Mouse (Mus musculus) C3H10T1/2 (cell line): ENCODE data around the gene Kdm5d. TPM values are rescaled to one million over a fixed set of nuclear protein-coding genes. Genes with fewer than 3 reads are reported as not detected.

Source experiments
- polyA plus RNA-seq, 2 experiments: library from polyadenylated mRNA; unstranded; fragments of >200 nt; fragmentation: generic; extraction: Trizol; gene quantifications; one replicate each; pipeline ENCODE4 v1.2.1; 2012; ENCODE audit warnings: missing spikeins in 2 of 2

Gene Kdm5d
- not detected for polyA plus RNA-seq

DNA sequence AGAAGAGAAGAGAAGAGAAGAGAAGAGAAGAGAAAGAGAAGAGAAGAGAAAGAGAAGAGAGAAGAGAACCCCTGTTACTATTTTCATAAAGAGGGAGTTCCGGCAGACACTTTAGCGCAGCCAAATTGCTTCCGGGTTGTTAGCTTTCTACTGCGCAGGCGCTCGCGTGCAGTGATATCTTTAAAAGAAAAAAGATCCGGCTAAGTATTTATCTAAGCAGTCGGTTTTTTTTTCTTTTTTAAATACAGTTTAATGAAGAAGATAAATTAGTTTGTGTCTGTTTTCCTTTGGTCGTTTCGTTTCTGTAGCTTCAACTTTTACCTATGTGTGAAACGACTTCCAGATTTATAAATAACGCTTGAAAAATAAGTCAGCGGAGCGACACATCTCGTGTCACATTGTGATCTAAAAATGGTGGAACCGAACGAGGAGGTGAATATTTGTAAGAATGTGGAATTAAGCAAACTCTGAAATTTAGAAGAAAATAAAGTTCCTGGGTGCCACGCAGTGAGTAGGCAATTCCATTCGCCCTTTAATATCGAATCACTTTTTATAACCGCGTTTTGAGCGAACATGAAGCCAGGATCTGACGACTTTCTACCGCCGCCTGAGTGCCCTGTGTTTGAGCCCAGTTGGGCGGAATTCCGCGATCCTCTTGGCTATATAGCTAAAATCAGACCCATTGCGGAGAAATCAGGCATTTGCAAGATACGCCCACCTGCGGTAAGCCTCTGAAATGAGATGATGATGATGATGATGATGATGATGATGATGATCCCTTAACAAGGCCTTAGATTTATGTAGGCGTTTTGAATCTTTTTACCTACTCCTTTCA lies at the start of gene Kdm5d:
Gene Kdm5d, plus strand, starts transcription at position 396 of the 835 bp plus-strand sequence.

Other genes with a start within 250 kb of the Kdm5d start
- not detected for gene Zfy1, start 100.4 kb upstream of the Kdm5d start, polyA plus RNA-seq
- gene Uba1y, start 79.1 kb upstream of the Kdm5d start, polyA plus RNA-seq = not detected
- not detected for gene Eif2s3y, start 112.8 kb downstream of the Kdm5d start, polyA plus RNA-seq